Comparison of ENCODE assay signal across 12 mouse cellular contexts in the genomic region with DNA sequence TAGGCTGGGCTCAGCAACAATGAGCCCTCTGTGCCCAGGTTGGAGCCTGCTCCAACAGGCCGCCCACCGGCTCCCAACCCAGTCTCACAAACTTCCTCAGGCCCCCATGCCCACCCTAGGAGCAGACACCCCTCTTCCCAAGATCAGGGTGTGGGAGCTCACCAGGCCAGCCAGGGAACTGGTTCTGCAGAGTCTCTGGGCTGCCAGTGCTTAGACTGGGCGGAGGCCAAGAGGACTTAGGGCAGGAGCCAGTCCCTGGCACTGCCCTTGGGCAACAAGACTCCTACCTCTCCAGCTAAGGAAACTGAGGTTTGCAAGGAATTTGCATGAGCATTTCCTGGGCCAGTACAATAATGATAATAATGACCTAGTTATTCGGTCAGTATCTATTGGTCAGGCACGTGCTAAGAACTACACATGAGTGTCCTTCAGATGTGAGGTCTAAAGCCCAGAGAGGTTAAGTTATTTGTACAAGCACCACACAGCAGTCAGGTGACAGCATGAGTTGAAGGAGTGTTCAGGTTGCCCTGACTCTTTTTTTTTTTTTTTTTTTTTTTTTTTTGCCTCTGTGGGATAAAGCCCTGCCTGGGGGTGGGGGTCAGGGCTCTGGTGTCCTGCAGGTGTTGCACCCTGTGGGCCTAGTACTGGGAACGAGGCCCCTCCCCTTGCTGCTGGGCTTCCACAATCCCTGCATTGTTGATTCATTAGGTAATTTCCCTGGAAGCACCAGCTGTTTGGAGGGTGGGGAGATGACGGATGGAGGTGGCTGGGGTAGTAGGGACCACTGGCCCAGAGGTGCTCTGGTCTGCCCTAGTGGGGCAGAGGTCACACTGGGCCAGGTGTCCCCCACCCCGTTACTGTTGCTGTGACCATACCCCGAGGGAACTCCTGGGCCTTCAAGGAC. TPM values are rescaled to one million over a fixed set of nuclear protein-coding genes. Genes with fewer than 3 reads are reported as not detected.
DNase-seq lines count a peak whose midpoint lies in the region; ATAC-seq and TF ChIP-seq lines count a peak whose summit lies in the region.
"Had no signal": no experiment of that assay in that cellular context is flagged by ENCODE, and none has a peak within 500 bp of the region (broad histone marks: within the 10 kb centered on the region; RNA-seq: fewer than 3 reads in every experiment).

No protein-coding gene starts in this region.

- DNase-seq in lung, embryonic 14.5 days, result no peak
- DNase-seq in lung, postnatal 14 days, result no peak
- no peak for DNase-seq in hindbrain, embryonic 14.5 days (ENCODE audit: low spot score)
- no peak for DNase-seq in heart, postnatal 4 days
- DNase-seq in layer of hippocampus, postnatal 14 days (ENCODE audit: low spot score in 2 of 2), result no peak
- DNase-seq: adrenal gland, adult 8-10 months; kidney, adult 2 months; right cerebral cortex, postnatal 14 days had no signal

- no peak overlapping the region for H3K27ac ChIP-seq in lung, embryonic 14.5 days (ENCODE audit: low read depth)
- H3K27ac ChIP-seq in embryonic facial prominence, embryonic 13.5 days, result no peak overlapping the region
- H3K27ac ChIP-seq in hindbrain, embryonic 14.5 days, result 0 out of 2 replicates have a peak overlapping the region, but pooled peaks have one; percentile 6
- peak overlapping the region; percentile 57 for H3K27ac ChIP-seq in neural tube, embryonic 13.5 days (replicated peaks)

- TF ChIP-seq CTCF in lung, embryonic 14.5 days (IDR thresholded peaks at IDR 0.05; ENCODE audit: low read depth), result no peak

- H3K4me1 ChIP-seq in lung, embryonic 14.5 days (ENCODE audit: insufficient read depth), result peaks cover 4% of the 10 kb centered on the region; the same call in 1 of the 2 replicates
- peaks cover 39% of the 10 kb centered on the region for H3K4me1 ChIP-seq in embryonic facial prominence, embryonic 13.5 days
- peaks cover 41% of the 10 kb centered on the region for H3K4me1 ChIP-seq in hindbrain, embryonic 14.5 days (replicated peaks; ENCODE audit: control insufficient read depth, insufficient read depth, low read length)
- peaks cover 96% of the 10 kb centered on the region for H3K4me1 ChIP-seq in neural tube, embryonic 13.5 days (replicated peaks)

- no peaks in the 10 kb centered on the region for H3K27me3 ChIP-seq in lung, embryonic 14.5 days (ENCODE audit: insufficient read depth, low read length)
- H3K27me3 ChIP-seq in embryonic facial prominence, embryonic 13.5 days, result peaks cover 7% of the 10 kb centered on the region
- H3K27me3 ChIP-seq in hindbrain, embryonic 14.5 days (ENCODE audit: control insufficient read depth, insufficient read depth, low read length), result peaks cover 3% of the 10 kb centered on the region
- H3K27me3 ChIP-seq in neural tube, embryonic 13.5 days, result peaks cover 55% of the 10 kb centered on the region

- no peak overlapping the region for H3K4me2 ChIP-seq in lung, embryonic 14.5 days
- no peak overlapping the region for H3K4me2 ChIP-seq in embryonic facial prominence, embryonic 13.5 days
- no peak overlapping the region for H3K4me2 ChIP-seq in hindbrain, embryonic 14.5 days (replicated peaks)
- no peak overlapping the region for H3K4me2 ChIP-seq in neural tube, embryonic 13.5 days

- no peaks in the 10 kb centered on the region for H3K9me3 ChIP-seq in lung, embryonic 14.5 days (ENCODE audit: low read depth, low read length)
- H3K9me3 ChIP-seq in embryonic facial prominence, embryonic 13.5 days, result no peaks in the 10 kb centered on the region
- H3K9me3 ChIP-seq in hindbrain, embryonic 14.5 days (ENCODE audit: control insufficient read depth, low read length), result no peaks in the 10 kb centered on the region
- no peaks in the 10 kb centered on the region for H3K9me3 ChIP-seq in neural tube, embryonic 13.5 days

- ATAC-seq in lung, embryonic 14.5 days (ENCODE audit: insufficient read depth), result peak; percentile 40
- ATAC-seq in embryonic facial prominence, embryonic 13.5 days (ENCODE audit: insufficient number of reproducible peaks, insufficient read depth, low FRiP score, low TSS enrichment, low read depth), result 0 out of 2 replicates have a peak, but pooled peaks have one; percentile 12
- ATAC-seq in hindbrain, embryonic 14.5 days (ENCODE audit: low FRiP score), result no peak
- no peak for ATAC-seq in neural tube, embryonic 13.5 days (ENCODE audit: low read depth)

- H3K4me3 ChIP-seq in lung, embryonic 14.5 days (ENCODE audit: low read depth, low read length), result no peak overlapping the region
- H3K4me3 ChIP-seq in embryonic facial prominence, embryonic 13.5 days, result no peak overlapping the region
- no peak overlapping the region for H3K4me3 ChIP-seq in hindbrain, embryonic 14.5 days (replicated peaks; ENCODE audit: low read length)
- H3K4me3 ChIP-seq in neural tube, embryonic 13.5 days, result no peak overlapping the region

- 56% methylated on average over 9 of the region's 9 CpGs for WGBS in lung, embryonic 14.5 days
- WGBS in embryonic facial prominence, embryonic 13.5 days, result 50% methylated on average over 9 of the region's 9 CpGs
- 53% methylated on average over 9 of the region's 9 CpGs for WGBS in hindbrain, embryonic 14.5 days
- WGBS in neural tube, embryonic 13.5 days, result 49% methylated on average over 9 of the region's 9 CpGs

- H3K36me3 ChIP-seq in lung, embryonic 14.5 days (ENCODE audit: insufficient read depth), result no peaks in the 10 kb centered on the region
- H3K36me3 ChIP-seq in embryonic facial prominence, embryonic 13.5 days, result no peaks in the 10 kb centered on the region
- no peaks in the 10 kb centered on the region for H3K36me3 ChIP-seq in hindbrain, embryonic 14.5 days (replicated peaks; ENCODE audit: control insufficient read depth, insufficient read depth)
- no peaks in the 10 kb centered on the region for H3K36me3 ChIP-seq in neural tube, embryonic 13.5 days

- H3K9ac ChIP-seq in lung, embryonic 14.5 days, result no peak overlapping the region
- peak overlapping the region; percentile 7; the same call in 1 of the 2 replicates for H3K9ac ChIP-seq in embryonic facial prominence, embryonic 13.5 days
- no peak overlapping the region for H3K9ac ChIP-seq in hindbrain, embryonic 14.5 days
- 0 out of 2 replicates have a peak overlapping the region, but pooled peaks have one; percentile 34 for H3K9ac ChIP-seq in neural tube, embryonic 13.5 days

RNA-seq across cellular contexts. Expression of a gene that starts 45.9 kb away (rescaled TPM):
- 0.09 TPM in 1 of 2 replicates, not detected in the other for polyA plus RNA-seq in lung, embryonic 14.5 days (2014; fragmentation: Nextera tagmentation; extraction: Ambion mirVana)
- 0.55 TPM in 2 replicates for polyA plus RNA-seq in embryonic facial prominence, embryonic 13.5 days (2015; fragmentation: Nextera tagmentation; extraction: Ambion mirVana)
- polyA plus RNA-seq in hindbrain, embryonic 14.5 days (2014; fragmentation: Nextera tagmentation; extraction: Ambion mirVana), result 6.7 and 8.7 TPM in 2 replicates
- 9.1 and 11.1 TPM in 2 replicates for polyA plus RNA-seq in neural tube, embryonic 13.5 days (2015; fragmentation: Nextera tagmentation; extraction: Ambion mirVana)
- under 1 TPM; 0.12 to 0.23 TPM for total RNA-seq in heart, postnatal 4 days (2021)
- under 1 TPM; 0.17 to 0.28 TPM for total RNA-seq in layer of hippocampus, postnatal 14 days (2021)
- total RNA-seq: MEL had no signal
- polyA plus RNA-seq: liver, embryonic 16.5 days had no signal

Comparison
In these comparisons a context has a peak if more than half of its experiments do, and no peak if none do; other contexts are left out.
1. ATAC-seq: peak in lung, embryonic 14.5 days (single experiment) and embryonic facial prominence, embryonic 13.5 days (single experiment); none in hindbrain, embryonic 14.5 days (single experiment) and neural tube, embryonic 13.5 days (single experiment).
2. H3K27ac ChIP-seq: peak in hindbrain, embryonic 14.5 days (single experiment) and neural tube, embryonic 13.5 days (single experiment); none in lung, embryonic 14.5 days (single experiment) and embryonic facial prominence, embryonic 13.5 days (single experiment).
3. H3K9ac ChIP-seq: peak in embryonic facial prominence, embryonic 13.5 days (single experiment) and neural tube, embryonic 13.5 days (single experiment); none in lung, embryonic 14.5 days (single experiment) and hindbrain, embryonic 14.5 days (single experiment).